Mouse (Mus musculus) hindbrain, embryonic 11.5 days (tissue): ENCODE results near the gene Hykk. TPM values are rescaled to one million over a fixed set of nuclear protein-coding genes. Genes with fewer than 3 reads are reported as not detected.

Source experiments
- ATAC-seq: fragments of 200-750 bp; cut with Nextera tagmentation; 2 replicates; pipeline ENCODE4 v1.8.0; 2017; ENCODE audit warnings: mild to moderate bottlenecking, moderate TSS enrichment, moderate library complexity; ENCODE audit not compliant: low FRiP score
- DNase-seq: peaks from one replicate; pipeline ENCODE4 v3.0.0-alpha.2; 2015; ENCODE audit warnings: low spot score
- H3K27ac ChIP-seq: fragments of 300-500 bp; sonication (generic); 2 replicates; pipeline ENCODE4 v1.5.1; 2014; ENCODE audit warnings: mild to moderate bottlenecking, low read depth, low read length
- H3K27me3 ChIP-seq: fragments of 300-500 bp; sonication (generic); 2 replicates; pipeline ENCODE4 v1.6.1; 2014; ENCODE audit warnings: mild to moderate bottlenecking, low read length, moderate library complexity, mixed read lengths; ENCODE audit not compliant: control insufficient read depth, insufficient read depth
- H3K36me3 ChIP-seq: fragments of 300-500 bp; sonication (generic); 2 replicates; pipeline ENCODE4 v1.6.1; 2014; ENCODE audit warnings: mild to moderate bottlenecking, low read length, moderate library complexity, mixed read lengths; ENCODE audit not compliant: control insufficient read depth, insufficient read depth
- H3K4me1 ChIP-seq: fragments of 300-500 bp; sonication (generic); replicated peaks from 2 replicates; pipeline ENCODE4 v1.6.1; 2014; ENCODE audit warnings: low read length, mixed read lengths; ENCODE audit not compliant: control insufficient read depth, insufficient read depth
- H3K4me2 ChIP-seq: fragments of 300-500 bp; sonication (generic); replicated peaks from 2 replicates; pipeline ENCODE4 v1.6.1; 2014; ENCODE audit warnings: mild to moderate bottlenecking, low read depth, low read length
- H3K4me3 ChIP-seq: fragments of 300-500 bp; sonication (generic); 2 replicates; pipeline ENCODE4 v1.5.1; 2014; ENCODE audit warnings: low read depth, low read length
- H3K9ac ChIP-seq: fragments of 300-500 bp; sonication (generic); 2 replicates; pipeline ENCODE4 v1.6.1; 2014; ENCODE audit warnings: low read depth, low read length
- H3K9me3 ChIP-seq: fragments of 300-500 bp; sonication (generic); 2 replicates; pipeline ENCODE4 v1.6.1; 2016; ENCODE audit warnings: low read length; ENCODE audit not compliant: control insufficient read depth
- WGBS: fragments of 180-500 bp; shearing (Covaris S2); extraction: QIAGEN DNeasy Blood & Tissue Kit; methylation state at CpG from one replicate; pipeline ENCODE4 v1.1.7; 2014; 5-methylcytosine and 5-hydroxymethylcytosine counted together
- polyA plus RNA-seq: library from polyadenylated mRNA; unstranded; fragments of >200 nt; fragmentation: Nextera tagmentation; extraction: Ambion mirVana; gene quantifications from 2 replicates; pipeline ENCODE4 v1.2.1, GENCODE M21; 2014

The Hykk gene
- polyA plus RNA-seq, 1 experiment from 2014 or later = 5.6 TPM

DNA sequence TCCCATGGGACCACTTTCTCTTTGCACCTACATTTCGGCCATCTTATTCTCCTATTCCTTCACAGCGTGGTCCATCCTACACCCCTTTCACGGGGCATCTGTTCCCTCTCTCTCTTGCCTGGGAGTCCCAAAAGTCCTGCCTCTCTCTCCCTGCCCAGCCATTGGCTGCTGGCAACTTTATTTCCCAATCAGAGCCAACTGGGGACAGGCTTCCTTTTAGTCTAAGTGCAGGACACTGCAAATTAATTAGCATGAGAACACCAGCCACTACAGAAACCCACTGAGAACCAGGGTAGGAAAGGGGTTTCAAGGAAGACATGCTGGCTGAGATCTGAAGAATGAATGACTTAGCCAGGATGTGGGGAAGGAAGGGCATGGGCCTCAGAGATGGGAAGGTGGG, 77.3 kb downstream of the Hykk start:
- WGBS = 48% methylated on average over 3 of the region's 3 CpGs
- no peak for DNase-seq

GRCm38 (mm10) chr9:54995645-54996044, 78.6 kb downstream of the Hykk start:
- DNase-seq = no peak

More for the DNA sequence above, 77.3 kb downstream of the Hykk start:
- Histone ChIP-seq H3K36me3 (no peaks in the 10 kb centered on the region), H3K9ac (no peak overlapping the region), H3K4me2 (no peak overlapping the region), H3K4me3 (no peak overlapping the region), H3K27me3 (no peaks in the 10 kb centered on the region), H3K27ac (no peak overlapping the region), H3K9me3 (no peaks in the 10 kb centered on the region), H3K4me1 (no peaks in the 10 kb centered on the region)
- no peak for ATAC-seq

More at GRCm38 (mm10) chr9:54995645-54996044, 78.6 kb downstream of the Hykk start:
- Histone ChIP-seq H3K36me3 (no peaks in the 10 kb centered on the region), H3K4me2 (no peak overlapping the region), H3K9ac (no peak overlapping the region), H3K4me1 (no peaks in the 10 kb centered on the region), H3K4me3 (no peak overlapping the region), H3K27me3 (no peaks in the 10 kb centered on the region), H3K9me3 (no peaks in the 10 kb centered on the region), H3K27ac (no peak overlapping the region)
- ATAC-seq = no peak
- 90% methylated on average over 3 of the region's 3 CpGs for WGBS

Other genes with a start within 250 kb of the Hykk start
- 5.6 and 6.1 TPM in 2 replicates for gene Dnaja4, start 218.4 kb upstream of the Hykk start, polyA plus RNA-seq
- 155 and 176 TPM in 2 replicates for gene Wdr61, start 182.8 kb upstream of the Hykk start, polyA plus RNA-seq
- gene Crabp1, start 152.5 kb upstream of the Hykk start, polyA plus RNA-seq = 1,117 and 1,232 TPM in 2 replicates
- gene Ireb2, start 53.5 kb upstream of the Hykk start, polyA plus RNA-seq = 66.0 and 76.6 TPM in 2 replicates
- 340 TPM in 2 replicates for gene Psma4, start 33.5 kb downstream of the Hykk start, polyA plus RNA-seq
- gene AY074887, start 33.7 kb downstream of the Hykk start, polyA plus RNA-seq = 1.2 TPM in 2 replicates
- 4.9 and 5.4 TPM in 2 replicates for gene Chrna5, start 63.6 kb downstream of the Hykk start, polyA plus RNA-seq
- 25.0 and 26.4 TPM in 2 replicates for gene Chrna3, start 109.3 kb downstream of the Hykk start, polyA plus RNA-seq
- gene Chrnb4, start 131.5 kb downstream of the Hykk start, polyA plus RNA-seq = 3.2 and 3.9 TPM in 2 replicates
- 47.7 and 55.1 TPM in 2 replicates for gene Ube2q2, start 231.6 kb downstream of the Hykk start, polyA plus RNA-seq